Mouse (Mus musculus) CD4-positive, CD25-positive, alpha-beta regulatory T cell, adult 9 weeks (primary cell): ENCODE results near the gene Oxct2b. TPM values are rescaled to one million over a fixed set of nuclear protein-coding genes. Genes with fewer than 3 reads are reported as not detected.

Experiments used
- polyA plus RNA-seq: library from polyadenylated mRNA; unstranded; fragments of 100-300 nt; shearing (Covaris generic); gene quantifications from one replicate; pipeline ENCODE4 v1.2.1, GENCODE M21; 2017

Gene Oxct2b
- polyA plus RNA-seq, result not detected

DNA sequence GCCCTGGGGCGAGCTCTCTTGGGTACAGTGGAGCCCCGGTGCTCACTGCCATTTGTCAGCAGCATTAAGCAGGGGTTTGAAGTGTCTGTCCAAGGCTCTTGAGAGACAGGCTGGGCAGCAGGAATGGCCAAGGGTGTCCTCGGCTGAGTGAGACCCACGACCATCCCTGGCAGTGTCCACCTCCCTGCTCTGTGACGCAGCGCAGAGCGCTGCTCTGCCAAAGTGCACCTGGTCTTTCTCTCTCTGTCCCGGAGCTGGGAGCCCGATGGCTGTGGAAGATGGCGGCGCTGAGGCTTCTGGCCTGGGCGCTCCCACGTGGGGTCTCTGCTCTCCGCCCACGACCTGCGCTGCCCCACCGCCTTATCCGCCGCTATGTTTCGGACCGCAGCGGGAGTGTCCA lies at the start of gene Oxct2b:
TSS of gene Oxct2b (plus strand) at position 256 of the 400 bp plus-strand sequence.

DNA sequence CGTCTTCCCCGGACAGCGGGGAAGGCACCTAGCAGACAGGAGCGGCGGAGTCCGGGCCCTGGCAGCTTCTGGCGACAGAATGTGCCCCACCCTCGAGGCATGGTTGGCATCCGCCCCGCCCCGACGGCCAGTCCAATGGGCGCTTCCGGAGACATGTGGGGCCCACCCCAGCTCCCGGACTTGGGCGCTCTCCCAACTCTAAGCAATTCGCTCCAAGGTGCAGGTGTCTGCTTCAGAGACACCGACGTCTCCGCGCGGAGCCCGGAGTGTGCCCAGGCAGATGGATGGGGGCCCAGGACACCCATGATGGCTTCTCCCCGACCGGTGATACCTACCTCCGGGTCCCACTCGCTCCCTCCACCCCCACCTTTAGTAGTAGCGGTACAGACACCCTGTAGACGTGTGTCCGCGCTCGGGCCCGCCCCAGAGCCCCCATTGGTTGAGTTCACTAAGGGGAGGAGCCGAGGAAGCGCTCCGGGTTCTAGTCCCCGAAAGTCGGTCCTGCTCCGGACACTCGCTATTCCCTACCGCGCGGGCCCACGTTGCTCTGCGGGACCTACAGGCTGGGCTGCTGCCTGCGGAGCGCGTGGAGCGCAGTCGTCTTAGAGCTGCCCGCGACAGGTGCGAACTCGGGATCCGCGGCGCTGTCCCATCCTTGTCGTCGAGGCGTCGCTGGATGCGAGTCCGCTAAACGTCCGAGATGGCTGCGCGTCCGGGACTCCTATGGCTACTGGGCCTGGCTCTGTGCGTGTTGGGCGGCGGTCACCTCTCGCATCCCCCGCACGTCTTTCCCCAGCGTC lies 11.2 kb upstream of the Oxct2b start, which contains the start of gene Bmp8b:
TSS of gene Bmp8b (plus strand) at position 515 of the 800 bp plus-strand sequence.

DNA sequence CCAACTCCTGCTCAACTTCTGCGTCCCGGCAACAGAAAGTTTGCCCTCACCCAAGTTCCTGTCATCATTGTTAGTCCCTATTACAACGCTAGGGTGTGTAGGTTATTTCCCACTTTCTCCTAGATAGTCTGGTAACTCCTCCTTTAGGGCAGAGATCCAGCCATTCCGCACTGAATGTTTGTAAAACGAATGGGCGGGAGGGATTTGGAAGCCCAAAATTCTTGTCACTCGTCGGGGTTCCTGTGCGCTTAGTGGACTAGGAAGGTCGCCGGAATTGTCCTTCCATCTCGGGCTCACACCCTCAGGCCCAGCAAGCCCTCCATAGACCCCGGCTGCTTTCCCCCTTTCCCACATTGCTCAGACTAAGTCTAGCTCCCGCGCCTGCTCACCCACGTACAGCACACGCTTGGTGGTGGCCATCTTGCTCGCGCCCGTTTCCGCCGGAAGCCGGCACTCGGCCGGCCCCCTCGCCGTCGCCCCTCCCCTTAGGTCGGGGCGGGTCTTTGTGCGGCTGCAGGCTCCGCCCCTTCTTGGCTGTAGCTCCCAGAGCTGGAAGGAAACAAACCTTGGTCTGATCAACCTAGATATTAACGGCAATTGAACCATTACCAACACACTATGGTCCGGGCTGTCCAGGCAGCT lies 23.6 kb downstream of the Oxct2b start, which contains the start of gene Ppie:
TSS of gene Ppie (minus strand) at position 439 of the 642 bp plus-strand sequence.

Other genes starting within 250 kb of the Oxct2b start
- gene Cap1, start 230.2 kb upstream of the Oxct2b start, polyA plus RNA-seq, result 193 TPM
- gene Mfsd2a, start 155.1 kb upstream of the Oxct2b start, polyA plus RNA-seq, result 3.0 TPM
- gene Mycl, start 120.6 kb upstream of the Oxct2b start, polyA plus RNA-seq, result not detected
- 28.0 TPM for gene Trit1, start 99.7 kb upstream of the Oxct2b start, polyA plus RNA-seq
- gene Bmp8b, start 11.1 kb upstream of the Oxct2b start, polyA plus RNA-seq, result 0.24 TPM
- gene Ppie, start 23.7 kb downstream of the Oxct2b start, polyA plus RNA-seq, result 98.9 TPM
- not detected for gene Hpcal4, start 67.0 kb downstream of the Oxct2b start, polyA plus RNA-seq
- not detected for gene Nt5c1a, start 85.2 kb downstream of the Oxct2b start, polyA plus RNA-seq
- 0.29 TPM for gene Heyl, start 117.3 kb downstream of the Oxct2b start, polyA plus RNA-seq
- gene Pabpc4, start 146.1 kb downstream of the Oxct2b start, polyA plus RNA-seq, result 4.9 TPM
- gene Oxct2a, start 207.4 kb downstream of the Oxct2b start, polyA plus RNA-seq, result not detected
- gene Bmp8a, start 227.0 kb downstream of the Oxct2b start, polyA plus RNA-seq, result not detected